Mouse (Mus musculus) erythroblast, embryonic 14.5 days (primary cell): ENCODE data around the gene Islr2.

Source experiments
- GATA1 ChIP-seq: IDR thresholded peaks from 2 replicates; pipeline ENCODE4 v1.6.1; 2012; ENCODE audit warnings: low read length, inconsistent platforms, mixed read lengths
- TAL1 ChIP-seq: IDR thresholded peaks from 3 replicates; pipeline ENCODE4 v1.6.1; 2012; ENCODE audit warnings: low read length, inconsistent platforms, mixed read lengths

- TF ChIP-seq TAL1 (no peak), GATA1 (no peak)
These were observed 8.4 kb downstream of the Islr2 start for GRCm38 (mm10) chr9:58195671-58196070.
